Mouse (Mus musculus) heart, embryonic 12.5 days (tissue): ENCODE data around the gene Exosc8. TPM values are rescaled to one million over a fixed set of nuclear protein-coding genes. Genes with fewer than 3 reads are reported as not detected.

Source experiments
- ATAC-seq: fragments of 200-750 bp; cut with Nextera tagmentation; 2 replicates; pipeline ENCODE4 v1.8.0; 2017; ENCODE audit warnings: moderate TSS enrichment, moderate library complexity; ENCODE audit not compliant: insufficient number of reproducible peaks, low FRiP score
- H3K27ac ChIP-seq: fragments of 300-500 bp; sonication (generic); 2 replicates; pipeline ENCODE4 v1.5.1; 2016; ENCODE audit warnings: mild to moderate bottlenecking, moderate library complexity; ENCODE audit not compliant: poor library complexity, severe bottlenecking
- H3K27me3 ChIP-seq: fragments of 300-500 bp; sonication (generic); replicated peaks from 2 replicates; pipeline ENCODE4 v1.6.1; 2016; ENCODE audit warnings: mild to moderate bottlenecking, moderate library complexity
- H3K36me3 ChIP-seq: fragments of 300-500 bp; sonication (generic); 2 replicates; pipeline ENCODE4 v1.6.1; 2016; ENCODE audit warnings: mild to moderate bottlenecking, moderate library complexity
- H3K4me1 ChIP-seq: fragments of 300-500 bp; sonication (generic); replicated peaks from 2 replicates; pipeline ENCODE4 v1.6.1; 2016; ENCODE audit warnings: mild to moderate bottlenecking
- H3K4me2 ChIP-seq: fragments of 300-500 bp; sonication (generic); 2 replicates; pipeline ENCODE4 v1.6.1; 2016; ENCODE audit warnings: mild to moderate bottlenecking, moderate library complexity
- H3K4me3 ChIP-seq: fragments of 300-500 bp; sonication (generic); 2 replicates; pipeline ENCODE4 v1.5.1; 2016; ENCODE audit warnings: mild to moderate bottlenecking
- H3K9ac ChIP-seq: fragments of 300-500 bp; sonication (generic); 2 replicates; pipeline ENCODE4 v1.6.1; 2016; ENCODE audit warnings: mild to moderate bottlenecking, moderate library complexity
- H3K9me3 ChIP-seq: fragments of 300-500 bp; sonication (generic); replicated peaks from 2 replicates; pipeline ENCODE4 v1.6.1; 2016; ENCODE audit warnings: mild to moderate bottlenecking, moderate library complexity
- WGBS: fragments of 180-500 bp; shearing (Covaris S2); methylation state at CpG from one replicate; pipeline ENCODE4 v1.1.7; 2016; 5-methylcytosine and 5-hydroxymethylcytosine counted together
- polyA plus RNA-seq: library from polyadenylated mRNA; unstranded; fragments of >200 nt; fragmentation: Nextera tagmentation; extraction: Ambion mirVana; gene quantifications from 2 replicates; pipeline ENCODE4 v1.2.1, GENCODE M21; 2016

Exosc8 gene
- polyA plus RNA-seq, 1 experiment from 2014 or later: 82.6 TPM

GRCm38 (mm10) chr3:54760321-54761115 lies 25.3 kb upstream of the Exosc8 start:
- WGBS: 69% methylated on average over 15 of the region's 15 CpGs

DNA sequence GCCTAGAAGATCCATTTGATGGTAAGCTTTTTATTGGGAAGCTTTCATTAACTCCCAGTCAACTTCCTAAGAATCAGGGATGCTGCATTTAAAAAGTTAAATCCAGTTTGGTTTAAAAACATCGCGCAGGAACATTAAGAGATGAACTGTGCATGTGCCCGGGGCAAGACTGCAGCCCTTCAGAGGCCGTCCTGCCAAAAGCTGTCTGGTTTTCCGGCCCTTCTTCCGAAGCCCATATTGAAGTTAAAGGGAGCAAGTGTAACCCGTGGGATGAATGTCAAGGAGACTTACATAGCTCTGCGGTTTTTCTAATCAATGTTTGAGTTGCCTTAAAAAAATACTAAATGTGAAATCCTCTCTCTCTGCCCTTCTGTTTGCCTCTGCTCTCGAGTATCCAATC lies 24.0 kb upstream of the Exosc8 start:
- Histone ChIP-seq H3K27ac (no peak overlapping the region), H3K9ac (no peak overlapping the region), H3K9me3 (peaks cover 6% of the 10 kb centered on the region), H3K4me1 (peaks cover 22% of the 10 kb centered on the region), H3K4me2 (no peak overlapping the region), H3K4me3 (no peak overlapping the region), H3K27me3 (no peaks in the 10 kb centered on the region), H3K36me3 (0 out of 2 replicates have a peak, but pooled peaks cover 2% of the 10 kb centered on the region)
- ATAC-seq: no peak
- WGBS: 76% methylated on average over 9 of the region's 9 CpGs

More at GRCm38 (mm10) chr3:54760321-54761115, 25.3 kb upstream of the Exosc8 start:
- no peak overlapping the region for H3K4me3 ChIP-seq
- H3K9me3 ChIP-seq: peaks cover 6% of the 10 kb centered on the region
- H3K9ac ChIP-seq: no peak overlapping the region
- H3K27ac ChIP-seq: no peak overlapping the region
- H3K4me2 ChIP-seq: no peak overlapping the region
- H3K27me3 ChIP-seq: no peaks in the 10 kb centered on the region
- ATAC-seq: no peak
- H3K36me3 ChIP-seq: 0 out of 2 replicates have a peak, but pooled peaks cover 2% of the 10 kb centered on the region
- peaks cover 18% of the 10 kb centered on the region for H3K4me1 ChIP-seq

- no peak overlapping the region for H3K4me3 ChIP-seq
- H3K9me3 ChIP-seq: 0 out of 2 replicates have a peak, but pooled peaks cover under 1% of the 10 kb centered on the region
- no peaks in the 10 kb centered on the region for H3K27me3 ChIP-seq
- peaks cover 16% of the 10 kb centered on the region for H3K4me1 ChIP-seq
- 83% methylated on average over 8 of the region's 8 CpGs for WGBS
- H3K9ac ChIP-seq: no peak overlapping the region
- ATAC-seq: no peak
- no peak overlapping the region for H3K4me2 ChIP-seq
- H3K36me3 ChIP-seq: no peaks in the 10 kb centered on the region
- no peak overlapping the region for H3K27ac ChIP-seq
These were observed 22.3 kb upstream of the Exosc8 start for GRCm38 (mm10) chr3:54757446-54757845.

DNA sequence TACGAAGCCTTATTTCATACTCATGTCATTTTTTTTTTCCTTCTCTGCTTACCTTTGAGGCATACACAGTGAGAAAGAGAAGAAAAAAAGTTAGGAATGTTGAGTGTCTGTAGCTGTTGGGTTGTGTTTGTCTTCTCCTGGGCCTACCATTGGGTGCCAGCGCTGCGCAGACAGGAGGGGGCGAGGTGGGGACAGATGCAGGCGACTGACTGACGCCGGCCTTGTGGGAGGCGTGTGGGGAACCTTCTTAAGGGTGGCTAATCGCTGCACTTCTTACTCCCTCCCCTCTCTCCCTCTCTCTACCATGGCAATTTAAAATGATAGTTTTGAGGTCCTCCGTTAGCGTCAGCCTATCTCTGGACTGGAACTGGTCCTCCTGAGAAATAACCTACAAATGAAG lies 20.9 kb upstream of the Exosc8 start:
- ATAC-seq: 0 out of 2 replicates have a peak, but pooled peaks have one; percentile 45
- Histone ChIP-seq H3K9ac (peak overlapping the region; percentile 86), H3K36me3 (peaks cover 6% of the 10 kb centered on the region), H3K4me1 (peaks cover 13% of the 10 kb centered on the region), H3K27ac (peak overlapping the region; percentile 87), H3K4me3 (peak overlapping the region; percentile 91), H3K4me2 (peak overlapping the region; percentile 99), H3K27me3 (no peaks in the 10 kb centered on the region), H3K9me3 (peaks cover 3% of the 10 kb centered on the region; the same call in 1 of the 2 replicates)
- 3% methylated on average over 11 of the region's 11 CpGs for WGBS

GRCm38 (mm10) chr3:54755145-54756041 lies 20.2 kb upstream of the Exosc8 start, which contains the start of gene Smad9:
Smad9 (plus strand) TSS chr3:54755582.
- under 1% methylated on average over 66 of the region's 66 CpGs for WGBS
- peak within 1 kb of the TSS; percentile 86 for H3K9ac ChIP-seq
- peak within 1 kb of the TSS; percentile 91 for H3K4me3 ChIP-seq
- H3K4me1 ChIP-seq: peaks cover 9% of the 10 kb centered on the region; the same call in 1 of the 2 replicates
- H3K4me2 ChIP-seq: peak within 1 kb of the TSS; percentile 99
- H3K9me3 ChIP-seq: peaks cover 6% of the 10 kb centered on the region; the same call in 1 of the 2 replicates
- no peaks in the 10 kb centered on the region for H3K27me3 ChIP-seq
- peak; percentile 77 for ATAC-seq
- peak within 1 kb of the TSS; percentile 87 for H3K27ac ChIP-seq
- peaks cover 13% of the 10 kb centered on the region for H3K36me3 ChIP-seq

- Histone ChIP-seq H3K27ac (no peak overlapping the region), H3K36me3 (peaks cover 32% of the 10 kb centered on the region), H3K9me3 (peaks cover 6% of the 10 kb centered on the region; the same call in 1 of the 2 replicates), H3K9ac (no peak overlapping the region), H3K4me3 (no peak overlapping the region), H3K4me1 (peaks cover 9% of the 10 kb centered on the region; the same call in 1 of the 2 replicates), H3K27me3 (no peaks in the 10 kb centered on the region), H3K4me2 (no peak overlapping the region)
- no peak for ATAC-seq
- WGBS: 63% methylated on average over 4 of the region's 4 CpGs
These were observed 18.2 kb upstream of the Exosc8 start for GRCm38 (mm10) chr3:54753411-54753810.

GRCm38 (mm10) chr3:54745799-54746198 lies 10.6 kb upstream of the Exosc8 start:
- no peak overlapping the region for H3K27ac ChIP-seq
- ATAC-seq: no peak
- no peak overlapping the region for H3K9ac ChIP-seq
- H3K27me3 ChIP-seq: no peaks in the 10 kb centered on the region
- WGBS: 63% methylated on average over 5 of the region's 5 CpGs
- peaks cover 99% of the 10 kb centered on the region for H3K36me3 ChIP-seq
- H3K9me3 ChIP-seq: peaks cover under 1% of the 10 kb centered on the region; the same call in 1 of the 2 replicates
- H3K4me1 ChIP-seq: peaks cover 7% of the 10 kb centered on the region; the same call in 1 of the 2 replicates
- H3K4me2 ChIP-seq: no peak overlapping the region
- H3K4me3 ChIP-seq: no peak overlapping the region

- no peak overlapping the region for H3K4me3 ChIP-seq
- 95% methylated on average over 11 of the region's 11 CpGs for WGBS
These were observed 6.8 kb upstream of the Exosc8 start for GRCm38 (mm10) chr3:54741965-54742364.

DNA sequence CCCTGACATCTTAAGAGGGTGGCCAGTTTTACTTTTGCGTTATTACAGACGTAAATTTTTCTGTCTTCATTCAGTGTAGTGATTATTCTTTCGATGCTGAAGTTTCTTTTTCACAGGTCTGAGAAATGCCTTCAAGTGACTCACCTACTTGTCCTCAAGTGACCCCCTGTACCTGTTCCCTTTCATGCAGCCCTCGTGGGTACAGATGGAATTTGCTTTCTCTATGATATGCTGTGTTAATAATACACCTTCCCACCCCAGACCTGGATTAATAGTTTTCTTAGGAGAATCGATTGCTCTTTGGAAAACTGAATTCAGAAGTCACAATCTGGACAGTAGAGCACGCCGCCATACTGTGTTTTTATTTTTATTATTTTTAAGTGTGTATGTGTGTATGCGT lies 2.1 kb upstream of the Exosc8 start:
- Histone ChIP-seq H3K4me2 (no peak overlapping the region), H3K36me3 (peaks cover 44% of the 10 kb centered on the region), H3K9me3 (no peaks in the 10 kb centered on the region), H3K27ac (no peak overlapping the region), H3K4me3 (no peak overlapping the region), H3K9ac (no peak overlapping the region), H3K27me3 (no peaks in the 10 kb centered on the region), H3K4me1 (peaks cover 11% of the 10 kb centered on the region)
- 92% methylated on average over 8 of the region's 8 CpGs for WGBS
- ATAC-seq: no peak

More at GRCm38 (mm10) chr3:54741965-54742364, 6.8 kb upstream of the Exosc8 start:
- H3K9ac ChIP-seq: no peak overlapping the region
- H3K27ac ChIP-seq: no peak overlapping the region
- H3K4me1 ChIP-seq: peaks cover 2% of the 10 kb centered on the region; the same call in 1 of the 2 replicates
- no peaks in the 10 kb centered on the region for H3K27me3 ChIP-seq
- H3K4me2 ChIP-seq: no peak overlapping the region
- H3K9me3 ChIP-seq: no peaks in the 10 kb centered on the region
- H3K36me3 ChIP-seq: peaks cover 84% of the 10 kb centered on the region
- no peak for ATAC-seq

DNA sequence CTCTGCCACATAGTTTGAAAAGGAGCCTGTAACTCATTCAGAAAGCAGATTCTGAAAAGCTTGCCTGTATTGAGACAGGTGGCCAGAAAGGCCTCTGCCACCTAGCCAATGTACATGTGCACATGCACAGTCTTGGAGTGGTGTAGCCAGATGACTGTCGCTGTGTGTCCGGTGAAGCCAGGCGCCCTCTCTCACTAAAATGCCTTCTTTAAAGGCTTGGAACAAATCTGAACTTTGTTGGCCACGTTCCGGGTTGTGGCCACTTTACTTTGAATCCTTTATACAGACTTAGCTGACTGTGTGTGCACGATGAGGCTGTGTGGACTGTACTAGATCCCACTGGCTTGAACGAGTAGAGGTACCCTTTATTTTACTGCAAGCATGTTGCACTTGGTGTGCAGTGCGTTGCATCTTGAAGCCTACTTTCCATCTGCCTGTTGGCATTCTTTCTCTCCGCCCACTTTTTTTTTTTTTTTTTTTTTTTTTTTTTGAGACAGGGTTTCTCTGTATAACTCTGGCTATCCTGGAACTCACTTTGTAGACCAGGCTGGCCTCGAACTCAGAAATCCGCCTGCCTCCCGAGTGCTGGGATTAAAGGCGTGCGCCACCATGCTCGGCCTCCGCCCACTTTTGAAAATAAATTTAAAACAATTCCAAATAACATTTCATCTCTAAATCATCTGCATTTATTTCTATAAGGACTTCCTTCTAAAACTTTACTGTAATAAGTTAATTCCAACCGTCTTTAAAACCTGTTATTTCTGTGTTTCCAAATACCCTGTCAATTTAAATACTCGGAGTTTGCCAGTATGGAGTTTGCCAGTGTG lies 1.1 kb upstream of the Exosc8 start:
- Histone ChIP-seq H3K27me3 (no peaks in the 10 kb centered on the region), H3K36me3 (peaks cover 43% of the 10 kb centered on the region), H3K4me3 (peak overlapping the region; percentile 98), H3K9me3 (no peaks in the 10 kb centered on the region), H3K4me2 (peak overlapping the region; percentile 81), H3K27ac (no peak overlapping the region; the same call in 1 of the 2 replicates), H3K9ac (peak overlapping the region; percentile 94), H3K4me1 (peaks cover 11% of the 10 kb centered on the region)
- WGBS: 59% methylated on average over 18 of the region's 18 CpGs
- no peak for ATAC-seq
